Mouse (Mus musculus) myocyte (in vitro differentiated cells): ENCODE results near the gene Tmed9. TPM values are rescaled to one million over a fixed set of nuclear protein-coding genes. Genes with fewer than 3 reads are reported as not detected.

ENCODE experiments used
- H3K27me3 ChIP-seq: one replicate; pipeline ENCODE4 v1.6.1; 2011; ENCODE audit not compliant: control insufficient read depth, insufficient read depth, insufficient read length
- H3K36me3 ChIP-seq: one replicate; pipeline ENCODE4 v1.6.1; 2011; ENCODE audit not compliant: control insufficient read depth, insufficient read depth
- H3K4me2 ChIP-seq: one replicate; pipeline ENCODE4 v1.6.1; 2011; ENCODE audit warnings: low read depth, control low read depth
- H3K4me3 ChIP-seq: one replicate; pipeline ENCODE4 v1.5.1; 2011; ENCODE audit warnings: mild to moderate bottlenecking, control low read depth, moderate library complexity
- H3K79me2 ChIP-seq: one replicate; pipeline ENCODE4 v1.6.1; 2011; ENCODE audit not compliant: control insufficient read depth, insufficient read depth
- H3ac ChIP-seq: one replicate; pipeline ENCODE4 v1.6.1; 2011; ENCODE audit not compliant: control insufficient read depth, insufficient read length
- CEBPB ChIP-seq: IDR thresholded peaks from 2 replicates; pipeline ENCODE4 v1.6.1; 2011; ENCODE audit warnings: mild to moderate bottlenecking, moderate library complexity; ENCODE audit not compliant: poor library complexity, insufficient read depth, severe bottlenecking
- E2F4 ChIP-seq: IDR thresholded peaks from one replicate; pipeline ENCODE4 v1.6.1; 2011; ENCODE audit warnings: mild to moderate bottlenecking, control low read depth, moderate library complexity; ENCODE audit not compliant: insufficient read depth
- MAX ChIP-seq: IDR thresholded peaks from one replicate; pipeline ENCODE4 v1.6.1; 2011; ENCODE audit warnings: low read depth, mild to moderate bottlenecking, control low read depth
- MYOD1 ChIP-seq, 3 experiments: IDR thresholded peaks; one replicate each; pipeline ENCODE4 v1.6.1; 2011; ENCODE audit warnings: control low read depth in 2 of 3, low read depth in 2 of 3, mild to moderate bottlenecking in 2 of 3, moderate library complexity in 1 of 3; ENCODE audit not compliant: insufficient read length in 2 of 3, control insufficient read depth in 1 of 3
- MYOG ChIP-seq, 3 experiments: IDR thresholded peaks; one replicate each; pipeline ENCODE4 v1.6.1; 2011; ENCODE audit warnings: control low read depth in 2 of 3, low read depth in 2 of 3, mild to moderate bottlenecking in 2 of 3; ENCODE audit not compliant: insufficient read length in 2 of 3, control insufficient read depth in 1 of 3, insufficient read depth in 1 of 3
- POLR2A ChIP-seq: IDR thresholded peaks from one replicate; pipeline ENCODE4 v1.6.1; 2011; ENCODE audit warnings: low read depth, mild to moderate bottlenecking, control low read depth, moderate library complexity; ENCODE audit not compliant: insufficient read length
- POLR2AphosphoS2 ChIP-seq: IDR thresholded peaks from one replicate; pipeline ENCODE4 v1.6.1; 2011; ENCODE audit warnings: low read depth, control low read depth; ENCODE audit not compliant: insufficient read length
- REST ChIP-seq: IDR thresholded peaks from one replicate; pipeline ENCODE4 v1.6.1; 2011; ENCODE audit warnings: mild to moderate bottlenecking, control low read depth, moderate library complexity; ENCODE audit not compliant: insufficient read depth, insufficient read length
- SRF ChIP-seq: IDR thresholded peaks from one replicate; pipeline ENCODE4 v1.6.1; 2011; ENCODE audit warnings: low read depth; ENCODE audit not compliant: control insufficient read depth, insufficient read length
- TCF12 ChIP-seq: IDR thresholded peaks from one replicate; pipeline ENCODE4 v1.6.1; 2011; ENCODE audit warnings: mild to moderate bottlenecking, control low read depth; ENCODE audit not compliant: poor library complexity, insufficient read depth, severe bottlenecking
- TCF3 ChIP-seq: IDR thresholded peaks from one replicate; pipeline ENCODE4 v1.6.1; 2011; ENCODE audit warnings: low read depth, control low read depth; ENCODE audit not compliant: insufficient read length
- USF1 ChIP-seq: IDR thresholded peaks from one replicate; pipeline ENCODE4 v1.6.1; 2011; ENCODE audit warnings: low read depth, mild to moderate bottlenecking, control low read depth, moderate library complexity
- polyA plus RNA-seq: library from polyadenylated mRNA; unstranded; fragments of >200 nt; fragmentation: generic; extraction: Trizol; gene quantifications from one replicate; pipeline ENCODE4 v1.2.1, GENCODE M21; 2012; ENCODE audit warnings: missing spikeins

The Tmed9 gene
- polyA plus RNA-seq, 1 experiment = 200 TPM

DNA sequence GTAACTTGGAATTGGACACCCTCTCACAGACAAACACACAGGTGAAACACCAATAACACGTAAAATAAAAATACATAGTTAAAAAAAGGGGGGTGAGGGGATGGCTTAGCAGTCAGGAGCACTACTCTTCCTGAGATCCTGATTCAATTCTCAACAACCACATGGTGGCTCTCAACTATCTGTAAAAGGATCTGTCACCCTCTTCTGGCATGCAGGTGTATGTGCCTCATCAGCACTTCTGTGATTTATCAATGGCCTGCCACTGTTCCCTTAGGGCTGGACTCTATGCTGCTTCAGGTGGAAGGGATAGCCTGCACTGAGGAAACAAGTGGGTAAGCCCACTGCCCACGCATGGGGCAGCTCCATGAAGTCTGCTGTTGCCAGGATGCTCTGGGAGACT lies 32.6 kb upstream of the Tmed9 start:
- TF ChIP-seq CEBPB (no peak), TCF3 (no peak), MAX (no peak), POLR2AphosphoS2 (no peak), REST (no peak), TCF12 (no peak), E2F4 (no peak), USF1 (no peak), MYOG (IDR thresholded peaks at IDR 0.05; ENCODE audit: control insufficient read depth in 1 of 3, insufficient read depth in 1 of 3, insufficient read length in 2 of 3, low read depth in 2 of 3) (no peak), POLR2A (no peak), MYOD1 (IDR thresholded peaks at IDR 0.05; ENCODE audit: control insufficient read depth in 1 of 3, insufficient read length in 2 of 3, low read depth in 2 of 3) (no peak)
- Histone ChIP-seq H3K4me3 (no peak overlapping the region), H3K4me2 (no peak overlapping the region), H3K79me2 (peaks cover 2% of the 10 kb centered on the region), H3K36me3 (peaks cover 10% of the 10 kb centered on the region), H3K27me3 (no peaks in the 10 kb centered on the region), H3ac (no peak overlapping the region)

- TF ChIP-seq USF1 (no peak), MYOG (IDR thresholded peaks at IDR 0.05; ENCODE audit: control insufficient read depth in 1 of 3, insufficient read depth in 1 of 3, insufficient read length in 2 of 3, low read depth in 2 of 3) (no peak), MYOD1 (IDR thresholded peaks at IDR 0.05; ENCODE audit: control insufficient read depth in 1 of 3, insufficient read length in 2 of 3, low read depth in 2 of 3) (no peak), REST (no peak), SRF (no peak), CEBPB (no peak), E2F4 (no peak), POLR2A (no peak), POLR2AphosphoS2 (no peak), MAX (no peak)
- Histone ChIP-seq H3K79me2 (no peaks in the 10 kb centered on the region), H3K27me3 (no peaks in the 10 kb centered on the region), H3K36me3 (peaks cover 10% of the 10 kb centered on the region), H3K4me2 (no peak overlapping the region), H3ac (no peak overlapping the region), H3K4me3 (no peak overlapping the region)
Observed at GRCm38 (mm10) chr13:55542891-55543290, 30.6 kb upstream of the Tmed9 start.

DNA sequence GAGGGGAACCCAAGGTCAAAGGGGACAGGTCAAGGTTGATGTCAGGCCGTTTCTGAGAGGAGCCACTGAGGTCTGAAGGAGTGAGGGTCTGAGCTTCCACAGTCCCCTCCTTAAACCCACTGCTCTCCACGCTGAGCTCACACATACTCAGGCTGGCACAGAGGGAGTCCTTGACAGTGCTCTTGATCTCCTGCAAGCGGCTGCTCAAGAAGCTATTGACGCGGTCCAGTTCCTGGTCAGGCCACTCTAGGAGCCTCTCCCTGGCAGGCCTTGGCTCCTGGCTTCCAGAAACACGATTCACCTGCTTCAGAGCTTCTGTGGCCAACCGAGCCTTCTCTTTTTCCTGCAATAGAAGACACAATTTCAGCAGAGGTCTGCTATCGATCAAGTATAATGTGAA lies 30.1 kb upstream of the Tmed9 start:
- Histone ChIP-seq H3K4me2 (no peak overlapping the region), H3K36me3 (peaks cover 10% of the 10 kb centered on the region), H3K79me2 (no peaks in the 10 kb centered on the region), H3K4me3 (no peak overlapping the region), H3K27me3 (no peaks in the 10 kb centered on the region), H3ac (no peak overlapping the region)
- TF ChIP-seq CEBPB (no peak), E2F4 (no peak), SRF (no peak), MYOD1 (IDR thresholded peaks at IDR 0.05; ENCODE audit: control insufficient read depth in 1 of 3, insufficient read length in 2 of 3, low read depth in 2 of 3) (no peak), REST (no peak), MAX (no peak)

- no peaks in the 10 kb centered on the region for H3K79me2 ChIP-seq
- no peak overlapping the region for H3K4me2 ChIP-seq
- no peaks in the 10 kb centered on the region for H3K27me3 ChIP-seq
- no peak overlapping the region for H3ac ChIP-seq
- H3K4me3 ChIP-seq = no peak overlapping the region
- TF ChIP-seq USF1 (no peak), REST (no peak), E2F4 (no peak), CEBPB (no peak), POLR2A (no peak), MYOG (IDR thresholded peaks at IDR 0.05; ENCODE audit: control insufficient read depth in 1 of 3, insufficient read depth in 1 of 3, insufficient read length in 2 of 3, low read depth in 2 of 3) (no peak), SRF (no peak), TCF3 (no peak)
- H3K36me3 ChIP-seq = peaks cover 10% of the 10 kb centered on the region
Observed at GRCm38 (mm10) chr13:55544792-55545191, 28.7 kb upstream of the Tmed9 start.

DNA sequence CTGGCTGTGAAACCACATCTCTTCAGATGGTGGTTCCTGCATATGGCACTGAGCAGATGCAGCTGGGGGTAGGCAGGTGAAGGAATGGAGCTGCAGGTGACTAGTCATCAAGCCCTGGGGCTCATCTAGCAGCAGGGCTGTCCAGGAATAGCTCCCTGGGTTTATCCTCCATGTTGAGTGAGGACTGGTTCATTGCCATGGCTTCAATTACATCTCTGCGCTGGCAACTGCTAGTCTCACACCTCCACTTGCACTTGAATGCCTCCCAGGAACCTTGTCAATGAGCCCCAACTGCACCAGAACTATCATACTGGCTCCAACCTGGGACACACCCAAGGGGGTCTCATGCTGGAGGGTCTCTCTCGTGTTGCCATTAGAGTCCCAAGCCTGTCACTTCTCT lies 25.6 kb upstream of the Tmed9 start:
- no peaks in the 10 kb centered on the region for H3K27me3 ChIP-seq
- no peak overlapping the region for H3ac ChIP-seq
- H3K36me3 ChIP-seq = peaks cover 18% of the 10 kb centered on the region
- no peak overlapping the region for H3K4me2 ChIP-seq
- no peak for TF ChIP-seq TCF12
- no peak for TF ChIP-seq USF1
- no peak for TF ChIP-seq E2F4
- no peak for TF ChIP-seq MAX
- TF ChIP-seq MYOG (IDR thresholded peaks at IDR 0.05; ENCODE audit: control insufficient read depth in 1 of 3, insufficient read depth in 1 of 3, insufficient read length in 2 of 3, low read depth in 2 of 3) = no peak
- TF ChIP-seq MYOD1 (IDR thresholded peaks at IDR 0.05; ENCODE audit: control insufficient read depth in 1 of 3, insufficient read length in 2 of 3, low read depth in 2 of 3) = no peak
- TF ChIP-seq SRF = no peak
- TF ChIP-seq TCF3 = no peak
- no peak for TF ChIP-seq CEBPB
- no peak for TF ChIP-seq REST
- no peak for TF ChIP-seq POLR2AphosphoS2
- no peak for TF ChIP-seq POLR2A
- H3K79me2 ChIP-seq = no peaks in the 10 kb centered on the region
- no peak overlapping the region for H3K4me3 ChIP-seq
